Mouse (Mus musculus) hematopoietic stem cell, adult 5-6 weeks (primary cell): ENCODE measurements around the gene Sostdc1. TPM values are rescaled to one million over a fixed set of nuclear protein-coding genes. Genes with fewer than 3 reads are reported as not detected.

ENCODE experiments used
- ATAC-seq, 2 experiments: fragments of 125-278 bp in 1 of 2; replicated peaks in 1 of 2; 2 replicates each; pipeline ENCODE4 v1.8.0; 2016 to 2017; ENCODE audit warnings: inconsistent platforms in 2 of 2, mild to moderate bottlenecking in 2 of 2, moderate number of reproducible peaks in 2 of 2, low read depth in 1 of 2, moderate TSS enrichment in 1 of 2; ENCODE audit not compliant: low FRiP score in 2 of 2, poor library complexity in 2 of 2, severe bottlenecking in 2 of 2, insufficient read depth in 1 of 2, low TSS enrichment in 1 of 2
- total RNA-seq: library from RNA; stranded (forward); fragments of 172-1452, 232-1000 nt; gene quantifications from 2 replicates; pipeline ENCODE4 v1.2.3, GENCODE M21; 2017

Sostdc1 gene
- total RNA-seq, 1 experiment from 2014 or later, result not detected

DNA sequence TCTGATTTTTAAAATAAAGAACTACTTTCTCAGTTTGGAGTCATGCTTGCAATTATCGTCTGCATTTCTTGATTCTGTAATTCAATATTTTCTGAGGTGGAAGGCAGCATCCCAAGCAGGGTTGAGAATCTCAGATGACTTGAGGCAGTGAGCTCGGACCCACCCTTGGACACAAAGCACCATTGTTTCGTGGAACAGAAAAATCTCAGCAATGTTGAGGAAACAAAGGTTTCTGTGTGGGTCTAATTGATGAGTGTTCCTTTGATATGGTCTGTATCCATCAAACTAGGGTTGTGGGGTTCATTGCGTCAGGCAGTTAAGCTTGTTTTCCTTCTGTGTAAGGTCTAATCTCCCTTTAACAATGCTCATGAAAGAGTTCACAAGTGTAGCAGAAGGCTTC is 30.2 kb downstream of the Sostdc1 start:
- ATAC-seq, result no peak

DNA sequence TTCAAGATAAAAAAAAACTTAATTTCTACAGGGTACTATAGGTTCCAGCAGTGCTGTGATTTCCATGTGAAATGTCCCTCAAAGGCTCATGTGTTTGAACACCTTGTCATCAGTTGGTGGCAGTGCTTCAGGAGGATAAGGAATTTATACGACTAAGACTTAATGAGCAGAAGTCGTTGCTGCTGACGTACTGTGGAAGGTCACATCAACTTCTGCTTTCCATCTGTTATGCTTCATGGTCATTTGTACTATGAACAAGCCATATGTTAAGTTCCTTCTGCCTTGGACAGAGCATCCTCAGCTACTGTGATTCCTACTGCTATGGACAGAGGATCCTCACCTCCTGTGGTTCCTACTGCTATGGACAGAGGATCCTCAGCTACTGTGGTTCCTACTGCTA is 46.1 kb downstream of the Sostdc1 start:
- no peak for ATAC-seq

DNA sequence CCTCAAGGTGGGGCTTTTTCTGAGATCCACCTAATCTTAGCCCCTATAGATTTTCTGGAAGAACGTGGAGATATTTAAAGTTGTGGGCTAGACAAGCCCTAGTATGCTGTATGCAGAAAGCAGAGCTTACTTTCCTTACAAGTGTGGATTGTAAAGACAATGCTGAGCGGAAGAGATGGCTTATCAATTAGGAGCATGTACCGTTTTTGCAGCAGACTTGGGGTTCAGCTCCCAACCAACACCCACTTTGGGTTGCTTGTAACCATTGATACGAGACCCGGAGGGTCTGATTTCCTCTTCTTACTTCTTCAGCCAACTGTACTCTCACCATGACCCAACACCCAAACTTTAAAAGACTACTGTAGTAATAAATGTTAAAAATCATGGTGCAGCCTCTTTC is 46.8 kb downstream of the Sostdc1 start:
- no peak for ATAC-seq

DNA sequence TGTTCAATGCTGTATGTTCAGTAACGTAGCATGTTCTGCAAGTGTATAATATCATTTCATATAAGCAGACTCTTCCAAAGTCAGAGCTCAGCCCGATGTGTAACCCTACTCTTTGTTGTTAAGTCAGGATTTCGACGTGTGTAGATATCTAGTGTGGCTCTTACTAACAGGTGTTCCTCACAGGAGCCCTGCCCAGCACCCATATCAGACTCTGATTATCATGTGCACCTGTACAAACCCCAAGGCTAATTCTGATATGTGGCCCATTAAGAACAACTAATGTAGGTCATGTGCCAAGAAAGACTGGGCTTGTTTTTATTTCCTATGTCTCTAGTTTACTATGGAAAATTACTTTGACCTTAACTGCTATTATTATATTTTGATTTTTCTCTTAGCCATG is 50.1 kb downstream of the Sostdc1 start:
- ATAC-seq, result no peak

Other genes with a start within 250 kb of the Sostdc1 start
- gene Ankmy2, start 157.0 kb upstream of the Sostdc1 start, total RNA-seq, result 30.1 and 32.2 TPM in 2 replicates
- gene Bzw2, start 156.1 kb upstream of the Sostdc1 start, total RNA-seq, result 98.0 and 117 TPM in 2 replicates
- not detected in 2 replicates for gene Lrrc72, start 60.7 kb upstream of the Sostdc1 start, total RNA-seq
- 4.3 and 7.4 TPM in 2 replicates for gene Ispd, start 67.3 kb downstream of the Sostdc1 start, total RNA-seq
- not detected in 2 replicates for gene D630036H23Rik, start 68.0 kb downstream of the Sostdc1 start, total RNA-seq